Mouse (Mus musculus): ENCODE measurements around the gene Mrps27. TPM values are rescaled to one million over a fixed set of nuclear protein-coding genes. Genes with fewer than 3 reads are reported as not detected.

Mrps27 gene
- polyA plus RNA-seq, 2 experiments from 2014 or later = 18.5 to 23.3 TPM

DNA sequence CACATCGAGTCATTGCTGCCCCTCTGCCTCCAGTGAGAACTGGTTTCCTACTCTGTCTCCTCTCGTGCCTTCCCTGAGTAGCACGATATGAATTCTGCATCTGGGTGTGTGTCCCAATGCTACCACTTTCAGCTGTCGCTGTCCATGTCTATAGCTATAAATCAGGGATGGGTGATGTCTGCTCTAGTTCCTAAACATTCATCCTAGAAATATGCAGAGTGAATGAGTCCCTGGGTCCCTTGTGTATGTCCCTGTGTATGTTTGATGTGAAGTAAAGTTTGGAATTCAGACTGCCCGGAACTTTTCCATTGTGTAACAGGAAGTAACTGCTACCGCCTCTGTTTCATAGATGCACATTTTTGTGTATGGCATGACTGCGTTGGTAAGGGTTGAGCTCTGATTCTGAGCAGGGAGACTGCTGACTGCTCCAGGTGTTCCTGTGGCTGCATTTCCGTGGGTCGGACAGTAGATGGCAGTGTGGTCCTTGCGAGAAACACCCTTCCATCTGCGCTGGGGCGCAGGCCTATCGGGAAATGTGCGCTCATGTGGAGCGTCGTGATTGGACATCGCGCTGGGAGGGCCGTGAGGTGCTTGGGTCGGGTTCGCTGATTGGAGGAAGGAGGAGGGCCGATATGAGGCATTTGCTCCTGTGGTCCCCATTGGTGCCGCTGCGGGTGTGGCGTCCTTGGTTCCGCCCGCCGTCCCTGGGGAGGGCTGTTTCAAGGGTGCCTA, 8.3 kb downstream of the Mrps27 start:
- peak; percentile 100 for ATAC-seq

DNA sequence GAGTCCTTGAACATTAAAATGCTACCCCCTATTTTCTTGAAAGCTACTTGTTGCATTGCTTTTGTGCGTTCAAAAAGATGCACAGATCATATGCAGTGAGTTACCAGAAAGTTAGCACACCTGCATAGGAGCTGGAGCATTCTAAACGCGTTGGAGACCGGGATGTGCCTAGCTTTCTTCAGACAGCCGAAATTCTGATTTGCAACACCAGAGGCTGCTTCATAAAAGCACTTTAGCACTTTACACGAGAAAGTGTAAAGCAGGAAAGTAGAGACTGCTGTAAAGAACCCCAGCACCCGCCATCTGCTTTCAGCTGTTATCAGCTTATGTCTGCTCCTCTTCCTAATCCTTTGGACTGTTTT, 8.9 kb downstream of the Mrps27 start:
- no peak for ATAC-seq

DNA sequence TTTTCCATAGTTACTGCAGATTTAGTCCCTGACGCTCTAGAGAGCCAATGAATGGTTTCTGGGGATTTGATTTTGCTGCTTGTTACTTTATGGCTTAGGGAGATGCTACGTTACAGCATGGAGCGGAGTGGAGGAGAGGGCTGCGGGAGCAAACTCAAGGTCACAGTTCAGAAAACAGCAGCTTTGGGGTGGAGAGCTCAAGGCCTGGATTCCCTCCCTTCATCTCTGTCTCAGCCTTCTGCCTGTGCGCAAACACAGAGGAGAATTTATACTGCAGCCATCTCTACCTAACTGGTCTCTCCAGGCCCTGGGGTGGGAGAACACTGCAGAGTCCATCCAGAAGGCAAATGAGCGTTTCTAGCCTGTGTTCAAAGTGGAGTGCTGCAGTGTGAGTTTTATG, 10.5 kb downstream of the Mrps27 start:
- no peak for ATAC-seq

DNA sequence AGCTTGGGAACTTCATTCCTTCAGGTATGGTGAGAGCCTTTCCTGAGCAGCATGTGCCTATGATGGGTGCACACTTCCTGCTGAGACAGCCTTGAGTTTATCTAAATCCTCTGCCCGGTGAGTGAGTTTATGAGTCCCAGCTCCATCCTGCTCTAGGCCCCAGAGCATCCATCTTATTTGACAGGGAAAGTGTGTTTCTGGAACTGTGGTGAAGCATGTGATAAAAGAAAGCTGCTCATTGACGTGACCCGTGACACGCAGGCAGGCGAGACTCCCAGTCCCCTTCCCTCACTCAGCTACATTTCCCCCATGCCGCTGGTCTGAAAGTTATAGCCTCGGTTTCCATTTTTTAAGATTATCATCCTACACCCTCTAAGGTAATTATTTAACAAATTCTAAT, 11.3 kb downstream of the Mrps27 start:
- ATAC-seq = no peak

DNA sequence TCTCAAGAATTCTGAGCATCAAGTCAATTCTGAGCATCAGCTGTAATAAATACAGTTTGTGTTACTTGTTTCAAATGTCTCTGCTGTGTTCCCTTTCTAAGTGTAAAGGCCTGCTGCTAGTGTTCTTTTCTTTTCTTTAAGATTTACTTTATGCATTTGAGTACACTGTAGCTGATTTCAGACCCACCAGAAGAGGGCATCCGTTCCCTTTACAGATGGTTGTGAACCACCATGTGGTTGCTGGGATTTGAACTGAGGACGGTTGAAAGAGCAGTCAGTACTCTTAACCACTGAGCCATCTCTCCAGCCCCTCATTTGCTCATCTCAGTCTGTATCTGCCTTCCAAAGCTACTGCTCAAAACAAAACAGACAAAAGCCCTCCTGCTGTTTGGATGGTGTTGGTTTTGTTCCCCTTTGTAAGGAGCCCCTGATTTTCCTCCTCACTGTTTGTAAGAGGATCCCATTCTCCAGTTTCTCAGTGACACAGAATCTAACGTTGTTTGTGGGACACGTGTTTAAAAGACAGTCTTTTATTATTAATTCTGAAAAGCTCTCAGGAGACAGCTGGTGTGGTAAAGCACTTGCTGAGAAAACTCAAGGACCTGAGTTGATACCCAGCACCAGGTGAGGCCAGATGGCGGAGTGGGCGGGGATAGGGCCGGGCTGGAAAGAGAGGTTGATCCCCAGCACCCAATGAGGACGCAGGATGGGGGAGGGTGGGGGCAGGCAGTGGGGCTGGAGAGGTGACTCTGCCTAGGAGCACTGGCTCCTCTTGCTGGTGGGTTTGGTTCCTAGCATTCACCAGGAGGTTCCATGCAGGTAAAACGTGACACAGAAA, 12.1 kb downstream of the Mrps27 start:
- ATAC-seq = no peak

DNA sequence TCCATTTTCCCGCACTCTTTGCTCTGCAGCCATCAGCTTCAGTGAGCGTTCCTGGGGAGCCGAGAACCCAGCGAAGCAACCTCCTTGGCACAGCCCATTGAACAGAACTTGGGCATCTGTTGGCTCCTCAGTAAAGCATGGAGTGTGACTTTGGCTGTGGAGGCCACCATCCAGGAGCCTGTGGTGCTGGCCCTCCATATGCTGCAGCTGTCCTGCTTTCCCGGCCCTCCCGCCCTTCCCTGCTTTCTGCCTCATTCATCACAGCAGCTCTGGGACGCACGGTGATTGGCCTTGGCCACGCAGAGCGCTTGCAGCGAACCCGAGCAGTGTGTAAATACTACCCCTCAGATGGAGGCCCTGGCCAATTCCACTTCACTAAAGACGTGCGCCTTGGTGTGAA, 14.3 kb downstream of the Mrps27 start:
- no peak for ATAC-seq

DNA sequence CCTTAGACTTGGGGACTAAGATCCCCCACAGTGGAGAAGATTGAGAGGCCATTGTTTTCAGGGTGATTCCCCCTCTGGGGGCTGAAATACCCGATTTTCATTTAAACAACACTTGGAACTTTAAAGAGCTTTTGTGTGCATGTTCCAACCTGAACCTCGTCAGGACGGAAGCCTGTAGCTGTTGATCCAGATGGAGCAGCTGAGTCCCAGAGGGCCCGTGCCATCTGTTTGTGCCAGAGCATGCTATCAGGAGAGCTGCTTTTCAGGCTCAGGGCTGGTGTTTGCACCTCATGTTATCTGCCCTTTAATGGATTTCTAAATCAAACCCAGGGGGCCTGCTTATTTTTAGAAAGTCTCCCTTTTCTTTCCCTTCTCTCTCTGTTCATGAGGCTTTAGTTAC, 19.3 kb downstream of the Mrps27 start:
- no peak for ATAC-seq

DNA sequence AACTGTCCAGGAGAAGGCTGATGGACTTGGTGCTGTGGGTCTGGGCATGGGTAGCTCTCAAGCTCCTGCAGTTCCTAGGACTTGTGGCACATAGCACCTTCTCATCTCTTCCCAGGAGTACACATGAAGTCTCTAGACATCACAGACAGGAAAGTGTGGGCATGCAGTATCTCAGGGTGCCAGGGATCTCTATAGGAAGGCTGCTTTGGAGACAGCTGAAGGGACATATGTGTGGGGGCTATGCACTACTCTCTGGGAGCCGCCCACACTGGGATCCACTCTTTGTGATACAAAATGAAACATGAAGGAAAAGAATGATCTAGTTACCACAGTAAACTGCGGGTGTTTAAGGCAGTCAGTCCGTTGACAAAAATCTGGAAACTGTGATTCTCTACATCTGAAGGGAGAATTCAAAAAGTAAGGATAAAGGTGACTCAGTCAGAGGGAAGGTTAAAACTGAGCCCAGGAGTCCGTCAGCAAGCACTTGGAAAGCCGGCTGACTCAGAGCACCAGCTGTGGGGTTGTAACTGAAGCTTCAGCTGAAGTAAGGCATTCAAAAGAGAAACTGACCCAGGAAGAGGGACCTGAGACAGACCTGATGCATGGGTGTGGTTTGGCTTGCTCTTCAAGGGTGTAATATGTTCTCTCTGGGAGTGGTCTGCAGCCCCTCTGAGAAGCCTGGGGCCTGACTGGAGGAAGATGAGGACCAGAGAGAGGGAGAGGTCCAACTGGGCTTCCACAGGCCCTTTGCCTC, 22.0 kb downstream of the Mrps27 start:
- no peak for ATAC-seq

DNA sequence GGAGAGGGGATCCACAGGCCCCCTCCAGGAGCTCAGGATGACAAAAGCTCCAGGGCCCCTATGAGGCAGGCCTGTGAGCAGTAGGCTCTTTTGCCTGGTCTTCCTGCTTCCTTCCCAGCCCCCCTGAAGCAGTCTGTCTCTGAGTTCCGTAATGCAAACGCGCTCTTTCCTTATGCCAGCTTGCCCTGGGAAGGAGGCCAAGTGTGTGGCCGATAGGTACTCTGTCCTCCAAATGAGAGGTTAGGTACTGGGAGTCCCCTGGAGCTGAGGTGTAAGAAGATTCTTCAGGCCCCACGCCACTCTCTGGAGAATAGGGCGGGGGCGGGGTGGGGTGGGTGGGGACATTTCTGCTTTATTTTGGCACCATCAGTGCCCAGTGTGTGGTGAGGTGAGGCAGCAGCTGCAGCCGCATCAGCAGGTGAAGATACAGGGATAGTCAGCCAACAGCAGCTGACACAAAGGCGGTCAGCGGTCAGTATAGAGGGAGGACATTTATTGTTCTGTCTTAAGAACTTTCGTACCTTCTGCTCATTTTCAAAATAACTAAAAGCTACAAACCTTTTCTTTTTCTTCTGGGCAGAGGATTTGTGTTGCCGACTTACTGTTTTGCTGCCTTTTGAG, 23.1 kb downstream of the Mrps27 start:
- no peak for ATAC-seq

DNA sequence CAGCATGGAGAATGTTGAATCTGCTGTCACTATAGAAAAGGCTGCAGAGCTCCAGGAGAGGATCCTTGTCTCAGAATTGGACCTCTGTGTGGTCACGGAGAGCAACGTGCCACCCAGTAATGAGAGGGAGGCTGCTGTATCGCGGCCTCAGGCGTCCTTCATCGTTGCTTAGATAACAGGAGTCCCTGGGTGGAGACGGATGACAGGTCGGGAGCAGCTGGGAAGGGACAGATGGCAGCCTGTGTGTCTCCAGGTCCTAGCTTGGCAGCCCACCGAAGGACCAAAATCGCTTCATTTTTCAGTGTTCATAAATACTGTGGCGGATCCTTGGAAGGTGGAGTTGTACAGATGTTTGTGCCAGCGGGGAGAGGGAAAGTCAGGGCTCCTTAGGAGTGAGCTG, 24.5 kb downstream of the Mrps27 start:
- ATAC-seq = no peak

DNA sequence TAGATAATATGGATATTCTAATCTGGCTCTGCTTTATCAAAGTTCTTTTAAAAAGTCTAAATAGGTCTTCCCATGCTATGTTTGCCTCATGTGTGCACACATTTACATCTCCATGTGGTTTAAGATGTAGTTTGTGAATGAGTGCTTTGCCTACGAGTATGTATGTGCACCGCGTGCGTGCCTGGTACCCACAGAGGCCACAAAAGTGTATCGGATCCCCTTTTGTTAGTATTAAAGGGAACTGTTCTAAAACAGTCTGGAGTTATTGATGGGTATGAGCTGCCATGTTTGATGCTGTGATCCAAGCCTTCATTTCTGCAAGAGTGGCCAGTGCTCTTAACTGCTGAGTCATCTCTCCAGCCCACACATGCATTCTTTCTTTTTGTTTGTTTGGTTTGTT, 26.7 kb downstream of the Mrps27 start:
- ATAC-seq = no peak

DNA sequence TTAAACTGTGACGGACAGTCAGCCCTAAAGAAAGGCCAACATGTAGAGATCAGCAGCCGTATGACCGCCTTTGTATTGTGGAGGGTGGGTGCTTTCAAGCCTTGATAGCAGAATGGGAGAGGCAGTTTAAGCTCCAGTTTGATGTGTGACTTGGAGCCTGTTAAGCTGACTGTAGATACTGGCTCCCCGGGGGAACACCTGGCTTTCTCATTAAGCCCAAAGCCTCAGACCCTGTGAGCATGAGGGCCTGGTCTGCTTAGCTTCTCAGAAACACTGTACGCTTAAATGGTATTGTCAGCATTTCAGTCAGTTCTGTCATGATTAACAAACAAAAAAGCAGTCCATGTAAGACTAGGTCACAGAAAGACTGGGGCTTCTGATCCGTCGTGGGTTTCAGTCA, 29.1 kb downstream of the Mrps27 start:
- no peak for ATAC-seq

DNA sequence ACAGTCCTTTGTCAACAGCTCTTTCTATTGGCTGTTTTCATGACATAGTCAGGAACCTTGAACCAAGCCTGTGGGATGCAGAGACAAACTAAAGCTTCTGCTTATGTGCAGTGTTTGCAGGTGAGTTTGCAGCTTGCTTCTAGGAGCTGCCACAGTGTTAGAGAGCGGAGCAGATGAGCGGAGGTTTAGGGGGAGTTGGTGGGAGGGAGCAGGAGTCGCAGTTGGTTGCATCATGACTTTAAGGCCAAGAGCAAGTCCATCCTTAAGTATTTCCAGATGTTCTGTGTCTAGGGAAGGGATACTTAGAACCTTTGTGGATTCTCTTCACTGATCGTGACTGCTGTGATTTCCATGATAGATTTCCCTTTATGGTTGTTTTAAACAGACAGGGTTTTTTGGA, 29.6 kb downstream of the Mrps27 start:
- no peak for ATAC-seq

DNA sequence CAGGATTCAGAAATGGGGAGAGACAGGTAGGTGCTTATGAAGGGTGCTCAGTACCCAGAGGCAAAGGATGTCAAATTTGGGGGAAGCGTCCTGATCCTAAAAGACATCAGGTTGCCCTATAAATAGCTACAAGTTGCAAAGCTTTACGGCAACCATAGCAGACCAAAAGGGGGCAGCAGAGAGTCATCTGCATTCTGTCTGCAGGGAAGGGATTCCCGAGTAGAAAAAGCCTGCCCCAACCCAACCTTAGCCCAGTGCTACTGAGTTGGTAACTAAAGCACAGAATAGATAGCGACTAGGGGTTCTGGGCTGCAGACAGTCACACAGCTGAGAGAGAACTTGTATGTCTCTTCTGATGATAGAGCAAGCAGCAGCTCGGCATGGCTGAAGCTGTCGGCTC, 31.0 kb downstream of the Mrps27 start:
- ATAC-seq = no peak

DNA sequence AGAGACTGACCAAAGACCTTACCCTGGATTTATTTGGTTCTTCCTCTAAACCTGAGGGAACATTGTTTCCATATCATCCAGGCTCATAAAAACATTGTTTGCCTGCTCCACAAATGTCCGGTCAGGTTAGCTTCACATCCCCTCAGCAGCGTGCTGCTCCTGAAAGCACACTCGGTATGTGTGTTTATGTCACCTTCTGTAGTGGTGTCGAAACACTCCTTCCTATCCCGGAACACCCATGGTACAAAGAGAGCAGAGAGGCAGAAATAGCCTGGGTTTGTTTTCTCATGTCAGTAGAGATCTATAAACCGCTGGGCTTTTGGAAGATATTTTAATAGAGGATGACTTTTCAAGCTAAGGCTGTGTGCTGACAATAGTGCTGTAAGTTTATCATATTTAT, 32.5 kb downstream of the Mrps27 start:
- no peak for ATAC-seq

DNA sequence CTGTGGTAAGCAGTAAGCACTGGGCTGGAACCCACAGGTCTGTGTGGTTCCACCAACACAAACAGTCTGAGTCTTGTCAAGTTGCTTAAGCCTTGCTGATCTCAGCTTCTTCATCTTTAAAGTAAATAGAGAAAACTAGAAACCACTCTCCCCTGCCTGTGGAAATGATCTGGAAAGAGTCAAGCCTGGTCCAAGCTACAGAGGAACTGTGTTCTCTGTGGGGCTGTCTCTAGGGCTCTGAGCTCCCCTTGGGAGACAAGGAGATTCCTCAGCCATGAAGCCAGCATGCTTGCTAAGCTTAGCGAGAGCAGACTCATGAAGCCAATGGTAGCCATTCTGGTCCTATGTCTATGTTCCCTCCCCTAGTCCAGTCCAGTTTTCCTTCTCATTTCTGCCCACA, 33.6 kb downstream of the Mrps27 start:
- ATAC-seq = no peak

DNA sequence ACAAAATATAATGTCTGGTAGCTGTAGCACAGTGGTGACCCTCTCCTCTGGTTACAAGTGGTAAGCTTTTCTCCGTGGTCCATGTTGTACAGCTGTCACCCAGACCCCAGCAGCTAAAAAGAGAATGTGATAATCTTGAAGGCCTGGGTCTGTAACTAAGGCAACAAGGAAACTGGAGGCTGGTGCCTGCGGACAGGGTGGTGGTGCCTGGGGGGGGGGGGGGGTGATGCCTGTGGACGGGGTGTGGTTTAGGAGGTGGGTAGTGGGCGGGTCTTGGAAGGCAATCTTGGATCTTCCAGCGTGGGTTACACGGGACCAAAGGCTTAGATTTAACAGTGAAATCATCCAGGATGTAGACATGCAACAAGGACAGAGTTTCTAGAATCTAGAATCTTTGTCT, 37.8 kb downstream of the Mrps27 start:
- no peak for ATAC-seq

DNA sequence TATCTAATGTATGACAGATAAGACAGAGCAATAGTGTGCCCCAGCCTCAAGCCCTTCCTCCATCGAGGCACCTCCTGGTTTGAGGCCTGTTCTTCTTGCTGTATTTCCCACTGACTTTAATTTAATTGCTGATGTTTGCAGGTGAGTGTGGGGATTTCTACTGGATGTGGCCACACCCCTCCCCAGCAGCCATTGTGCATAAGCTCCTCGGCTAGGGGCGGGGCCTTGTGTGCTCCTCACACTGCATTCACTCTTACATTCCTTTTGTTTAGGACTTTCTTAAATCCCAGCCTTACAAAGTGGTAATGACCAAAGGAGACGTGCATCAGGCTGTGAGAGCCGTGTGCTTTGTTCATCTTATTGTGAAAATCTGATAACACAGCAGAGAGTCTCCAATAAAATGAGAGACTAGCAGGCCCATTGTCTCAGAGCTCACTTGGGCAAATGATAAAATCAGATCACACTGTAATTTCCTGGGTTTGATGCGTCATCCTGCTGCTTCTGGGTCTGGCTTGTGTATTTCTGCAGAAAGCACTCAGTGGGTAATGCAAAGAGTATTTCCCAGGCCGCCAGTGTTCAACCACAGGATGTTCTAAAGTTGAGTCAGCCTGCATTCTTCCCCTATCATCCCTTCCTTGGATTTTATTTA, 40.1 kb downstream of the Mrps27 start:
- ATAC-seq = peak; percentile 77

DNA sequence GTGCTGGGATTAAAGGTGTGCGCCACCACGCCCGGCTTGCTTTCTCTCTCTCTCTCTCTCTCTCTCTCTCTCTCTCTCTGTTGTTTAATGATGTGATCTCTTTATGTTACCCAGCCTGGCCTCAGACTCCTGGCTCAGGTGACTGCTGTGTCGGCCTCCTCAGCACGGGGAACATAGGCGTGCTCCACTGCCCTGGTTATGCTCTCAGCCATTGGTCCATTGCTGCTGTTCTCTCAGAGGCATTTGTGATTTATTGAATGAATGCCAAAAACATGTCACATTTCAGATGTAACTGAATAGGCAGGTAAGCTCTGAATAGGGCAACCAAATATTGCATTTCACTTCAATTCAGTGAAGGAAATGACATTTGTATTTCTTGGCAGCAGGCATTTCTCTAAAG, 41.3 kb downstream of the Mrps27 start:
- ATAC-seq = no peak

DNA sequence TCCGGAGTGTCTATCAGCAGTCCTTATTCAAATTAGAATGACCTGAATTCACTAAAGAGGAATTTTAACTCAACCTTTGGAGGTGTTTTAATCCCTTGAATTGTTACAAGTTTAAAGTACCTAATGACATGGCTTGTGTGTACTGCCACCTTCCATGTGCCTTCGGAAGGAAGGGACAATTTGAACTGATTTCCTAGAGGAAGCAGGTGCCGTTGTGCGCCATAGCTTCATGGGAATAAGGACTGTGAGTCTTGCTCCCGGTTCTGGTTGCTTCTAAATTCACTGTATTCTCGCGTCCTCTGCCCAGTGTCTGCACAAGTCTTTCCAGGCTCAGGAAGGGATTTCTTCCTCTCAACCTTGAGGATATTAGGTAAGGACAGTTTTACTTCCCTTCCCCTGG, 41.8 kb downstream of the Mrps27 start:
- ATAC-seq = no peak

DNA sequence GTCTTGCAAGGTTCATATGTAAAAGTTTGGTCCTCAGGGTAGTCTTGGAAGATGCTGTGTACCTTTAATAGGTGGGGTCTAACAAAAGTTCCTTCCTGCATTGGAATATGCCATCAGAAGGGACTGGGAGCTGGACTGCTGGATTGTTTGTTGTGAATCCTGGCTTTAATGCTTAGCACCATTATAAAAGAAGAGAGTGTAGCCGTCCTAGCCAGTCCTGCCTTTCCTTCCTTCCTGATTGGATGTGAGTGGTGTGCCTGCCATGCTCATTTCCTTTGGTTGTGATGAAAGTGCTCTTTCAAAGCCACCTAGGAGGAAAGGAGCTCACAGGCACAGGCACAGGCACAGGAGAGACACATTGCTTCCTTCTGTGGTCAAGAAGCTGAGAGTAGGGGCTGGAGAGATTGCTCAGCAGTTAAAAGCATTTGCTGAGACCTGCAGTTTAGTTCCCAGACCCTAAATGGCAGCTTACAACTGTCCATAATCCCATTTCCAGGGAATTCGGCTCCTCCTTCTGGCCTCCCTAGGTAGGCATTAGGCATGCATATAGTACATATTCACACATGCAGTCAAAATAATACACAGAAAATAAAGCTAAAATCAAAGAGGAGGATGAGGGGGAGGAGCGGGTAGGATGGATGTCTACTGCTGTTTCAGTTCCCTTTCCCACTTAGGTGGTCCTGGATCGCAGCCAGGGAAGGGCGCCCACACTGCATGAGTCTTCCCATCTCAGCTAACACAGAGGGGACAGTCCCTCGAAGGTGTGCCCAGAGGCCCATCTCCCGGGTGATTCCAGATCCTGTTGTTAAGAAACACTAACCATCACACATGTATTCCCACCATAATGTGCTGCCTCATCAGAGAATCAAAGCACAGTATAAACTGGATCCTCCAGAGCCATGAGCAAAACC, 43.6 kb downstream of the Mrps27 start:
- no peak for ATAC-seq

DNA sequence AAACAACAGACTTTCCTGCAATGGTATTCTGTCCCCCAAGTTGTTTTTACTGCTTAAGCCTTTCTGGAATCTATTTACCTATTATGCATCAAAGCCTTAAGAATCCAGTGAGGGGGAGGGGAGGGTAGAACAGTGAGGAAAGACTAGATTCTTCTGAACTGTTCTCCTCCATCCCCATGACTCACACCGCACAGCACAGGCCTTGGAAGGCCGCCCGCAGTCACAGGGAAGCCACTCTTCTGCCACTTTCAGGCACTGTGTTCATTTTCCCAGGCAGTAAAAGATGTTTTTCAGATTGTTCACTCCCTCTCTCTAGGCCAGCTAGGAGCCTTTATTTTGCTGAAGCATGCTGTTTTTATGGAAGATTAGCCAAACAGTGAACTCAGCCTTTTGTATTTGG, 46.8 kb downstream of the Mrps27 start:
- ATAC-seq = no peak

Data from activated CD4-positive, CD25-positive, alpha-beta regulatory T cell, adult 4 months (primary cell).